Mouse (Mus musculus): ENCODE measurements around the gene As3mt.

DNA sequence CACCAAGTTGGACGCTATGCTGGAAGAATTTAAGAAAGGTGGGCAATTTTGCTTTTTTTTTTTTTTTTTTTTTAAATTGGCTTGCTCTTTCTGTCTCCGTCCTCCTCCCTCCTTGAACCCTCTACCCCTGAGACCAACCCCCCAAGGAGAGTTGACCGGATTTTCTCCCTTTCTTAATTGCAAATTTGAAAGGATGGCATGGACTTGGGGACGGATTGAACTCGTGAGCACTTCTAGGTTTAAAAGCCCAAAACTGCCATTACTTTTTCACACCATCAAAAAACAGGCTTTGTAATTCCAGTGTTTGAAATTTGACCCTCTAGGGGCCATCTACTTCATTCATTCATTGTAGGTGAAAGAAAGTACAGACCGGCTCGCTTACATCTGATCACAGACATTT, 56.1 kb downstream of the As3mt start:
- no peak for TF ChIP-seq CTCF (IDR thresholded peaks at IDR 0.05; ENCODE audit: low read depth, low read length)
- TF ChIP-seq TAL1 (conservative IDR thresholded peaks at IDR 0.05; ENCODE audit: low read depth, low read length), result no peak
- no peak for TF ChIP-seq GATA1 (IDR thresholded peaks at IDR 0.05; ENCODE audit: borderline replicate concordance, low read length)
- TF ChIP-seq POLR2AphosphoS5 (IDR thresholded peaks at IDR 0.05; ENCODE audit: insufficient replicate concordance, low read depth, low read length), result no peak
- TF ChIP-seq GATA2 (IDR thresholded peaks at IDR 0.05; ENCODE audit: borderline replicate concordance, low read depth, low read length), result no peak

All from G1E (cell line).